Mouse (Mus musculus): ENCODE measurements around the gene Fem1a.

Fem1a gene

GRCm38 (mm10) chr17:56303847-56304586, 47.4 kb downstream of the Fem1a start:
- DNase-seq (ENCODE audit: low spot score in 2 of 2), result peak; percentile 96 to 97

GRCm38 (mm10) chr17:56304718-56305117, 48.1 kb downstream of the Fem1a start:
- no peak for DNase-seq (ENCODE audit: low spot score in 2 of 2)

- no peak for DNase-seq (ENCODE audit: low spot score in 2 of 2)
These were observed 48.5 kb downstream of the Fem1a start for GRCm38 (mm10) chr17:56305156-56305555.

- DNase-seq (ENCODE audit: low spot score in 2 of 2), result peak in 1 of 2 experiments; percentile 50
These were observed 49.2 kb downstream of the Fem1a start for GRCm38 (mm10) chr17:56305826-56306225.

GRCm38 (mm10) chr17:56308088-56308487, 51.5 kb downstream of the Fem1a start:
- DNase-seq (ENCODE audit: low spot score in 2 of 2), result no peak

GRCm38 (mm10) chr17:56309191-56309945, 52.8 kb downstream of the Fem1a start:
- no peak for DNase-seq (ENCODE audit: low spot score in 2 of 2)
